Mouse (Mus musculus): ENCODE data around the gene Slc25a5.

DNA sequence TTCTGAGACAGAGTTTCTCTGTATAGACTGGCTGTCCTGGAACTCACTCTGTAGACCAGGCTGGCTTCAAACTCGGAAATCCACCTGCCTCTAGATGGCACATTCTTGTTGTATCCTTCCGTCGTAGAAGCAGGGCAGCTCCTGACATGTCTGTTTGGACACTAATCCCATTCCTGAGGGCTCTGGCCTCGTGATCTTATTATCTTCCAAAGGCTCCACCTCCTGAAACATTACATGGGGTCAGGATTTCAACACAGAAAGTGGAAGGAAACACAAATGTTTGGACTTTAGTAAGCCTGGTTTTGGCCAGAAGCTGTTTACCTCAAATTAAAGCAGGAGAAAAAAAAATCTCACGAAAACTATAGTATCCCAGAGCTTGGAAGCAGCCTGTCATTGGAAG lies 28.1 kb upstream of the Slc25a5 start:
- TF ChIP-seq CTCF (IDR thresholded peaks at IDR 0.05; ENCODE audit: low read depth) (no peak), EP300 (optimal IDR thresholded peaks at IDR 0.05) (no peak)

All from stomach, postnatal 0 days (tissue).